Mouse (Mus musculus) lung, adult 2 months (tissue): ENCODE measurements at regions not wholly inside any gene's neighbourhood (a gene's known extent, or its start where the extent isn't known, plus 50 kb on each side); places are given as distances from the start of the nearest gene placed in this dataset.

Experiments used
- CTCF ChIP-seq: fragments of 200-500 bp; IDR thresholded peaks from 2 replicates; pipeline ENCODE4 v1.5.1; 2011; ENCODE audit warnings: mild to moderate bottlenecking, low read length, control low read depth; ENCODE audit not compliant: insufficient read depth
- POLR2A ChIP-seq: fragments of 200-500 bp; IDR thresholded peaks from 2 replicates; pipeline ENCODE4 v1.6.1; 2011; ENCODE audit warnings: low read depth, mild to moderate bottlenecking, control low read depth, low read length, borderline replicate concordance; ENCODE audit errors: extremely low read depth

- no peak for TF ChIP-seq CTCF
- no peak for TF ChIP-seq POLR2A
These were observed 184.9 kb upstream of the Rbms3 start for GRCm38 (mm10) chr9:117814661-117815060.
